Mouse (Mus musculus): ENCODE data around the gene Olfr447.

Gene Olfr447

GRCm38 (mm10) chr6:42908578-42908977, at the start of gene Olfr447:
Gene Olfr447 (plus strand): TSS chr6:42908878.
- DNase-seq (ENCODE audit: low spot score in 2 of 2) = no peak

DNA sequence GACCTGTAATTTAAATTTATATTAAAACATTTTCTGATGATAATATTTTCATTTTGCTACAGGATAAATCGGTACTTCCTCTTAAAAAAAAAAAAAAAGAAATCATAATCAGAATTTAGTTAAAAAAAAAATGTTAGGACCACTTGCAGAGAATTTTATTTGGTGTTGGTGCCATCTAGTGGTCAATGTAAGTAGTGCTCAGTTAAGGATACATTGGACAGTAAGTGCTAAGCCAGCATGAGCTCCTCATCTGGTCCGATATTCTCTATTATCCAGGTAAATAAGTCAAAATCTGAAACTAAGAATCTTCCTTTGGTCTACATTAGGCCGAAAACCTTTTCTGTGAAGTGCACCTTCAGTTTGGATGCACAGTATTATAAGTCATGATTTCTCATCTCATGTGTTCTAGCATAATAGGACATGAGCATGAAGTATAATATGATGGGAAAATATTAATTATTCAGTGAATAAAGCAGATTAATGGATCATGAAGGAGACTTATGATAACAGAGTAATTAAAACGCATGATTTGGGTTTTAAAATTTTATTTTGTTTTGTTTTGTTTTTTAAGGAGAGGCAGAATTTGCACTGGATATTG, 48.4 kb upstream of the Olfr447 start:
- DNase-seq (ENCODE audit: low spot score in 2 of 2) = no peak

- DNase-seq (ENCODE audit: low spot score in 2 of 2) = no peak
Measured at GRCm38 (mm10) chr6:42869695-42870094, 39.0 kb upstream of the Olfr447 start.

DNA sequence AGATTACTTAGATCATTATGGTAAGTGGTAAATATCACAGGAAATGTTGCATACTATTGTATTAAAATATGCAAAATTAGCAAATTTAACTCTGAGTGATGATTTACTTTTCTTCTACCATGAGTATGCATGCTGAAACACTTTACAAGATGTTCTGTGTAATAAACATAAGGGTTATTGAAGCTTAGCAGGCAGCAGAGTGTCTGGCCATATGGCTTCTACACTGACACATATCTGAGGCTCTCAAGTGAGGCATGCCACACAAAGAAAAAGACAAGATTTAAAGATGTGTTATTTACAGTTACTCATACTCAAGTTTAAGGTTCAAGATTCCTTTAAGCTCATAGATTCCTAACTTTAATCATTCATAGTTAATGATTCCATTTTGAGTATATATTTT, 32.4 kb upstream of the Olfr447 start:
- DNase-seq (ENCODE audit: low spot score in 2 of 2) = no peak

DNA sequence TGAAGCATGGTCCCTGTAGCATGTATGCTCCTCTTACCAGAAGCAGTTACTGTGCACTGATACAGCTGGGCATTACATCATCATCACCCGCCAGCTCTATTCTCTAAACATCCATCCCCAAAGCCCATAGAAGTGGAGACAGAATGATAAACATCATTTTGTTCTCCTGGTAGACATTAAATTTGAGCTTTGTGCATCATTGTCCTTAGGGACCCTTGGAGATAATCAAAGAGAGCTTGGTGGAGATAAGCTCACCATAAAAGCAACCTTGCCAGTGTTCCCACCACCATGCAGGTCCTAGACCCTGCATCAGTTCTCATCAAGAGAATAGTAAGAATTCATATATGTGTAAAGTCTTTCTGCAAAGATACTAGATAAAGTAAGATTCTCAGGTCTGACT, 18.5 kb upstream of the Olfr447 start, which contains the start of gene Olfr448:
TSS of gene Olfr448 (plus strand) at position 301 of the 400 bp plus-strand sequence.
- DNase-seq (ENCODE audit: low spot score in 2 of 2) = no peak

- DNase-seq (ENCODE audit: low spot score in 2 of 2) = no peak
Measured at GRCm38 (mm10) chr6:42900345-42900744, 8.3 kb upstream of the Olfr447 start.

DNA sequence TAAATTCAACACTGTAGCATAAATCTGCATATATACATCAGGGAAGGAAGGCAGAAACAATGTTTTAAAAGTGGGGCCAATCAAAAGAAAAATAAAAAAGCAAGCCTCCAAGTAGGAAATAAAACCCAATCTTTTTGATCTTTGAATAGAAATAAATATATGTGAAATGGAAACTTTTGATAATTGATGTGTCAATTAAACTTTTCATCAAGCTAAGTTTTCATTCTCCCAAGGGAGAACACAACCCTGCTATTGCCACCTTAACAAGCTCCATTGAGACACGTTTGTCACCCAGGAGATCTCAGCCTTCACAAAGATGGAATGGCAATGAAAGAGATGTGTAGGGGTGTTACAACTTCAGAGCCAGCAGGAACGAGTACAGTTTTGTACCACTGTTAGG, 12.4 kb downstream of the Olfr447 start, which contains the start of gene Olfr446:
TSS of gene Olfr446 (plus strand) at position 301 of the 400 bp plus-strand sequence.
- no peak for DNase-seq (ENCODE audit: low spot score in 2 of 2)

- no peak for DNase-seq (ENCODE audit: low spot score in 2 of 2)
Measured at GRCm38 (mm10) chr6:42948767-42949166, 40.1 kb downstream of the Olfr447 start, which contains the start of gene Olfr444. Gene Olfr444 (plus strand): TSS chr6:42949067.
